Mouse (Mus musculus): ENCODE results near the gene Med4. TPM values are rescaled to one million over a fixed set of nuclear protein-coding genes. Genes with fewer than 3 reads are reported as not detected.
"Not testable (repeated sequence)": the region's sequence is repeated elsewhere in the genome, so short reads cannot be mapped to it uniquely, and the experiment has no call there.

Med4 gene
- total RNA-seq, 4 experiments from 2014 or later, result 29.6 to 31.9 (median 30.7) TPM

DNA sequence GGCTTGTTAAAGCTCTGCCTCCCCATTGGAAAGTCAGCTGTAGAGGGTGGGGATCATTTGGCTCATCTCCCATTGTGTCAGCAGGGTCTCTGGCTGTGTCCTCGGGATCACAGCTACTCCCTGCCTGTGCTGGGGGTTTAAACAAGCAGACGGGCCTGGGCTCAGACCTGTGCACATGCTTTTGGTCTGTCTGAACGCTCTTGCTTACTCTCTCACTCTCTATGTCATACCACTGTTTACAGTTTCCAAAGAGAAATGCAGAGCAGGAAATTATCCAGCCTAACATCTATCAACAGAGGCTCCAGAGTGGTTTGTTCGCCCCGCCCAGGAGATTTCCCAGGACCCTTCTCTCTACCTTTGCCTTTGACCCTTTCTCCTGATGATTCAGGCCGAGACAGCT is 8.1 kb upstream of the Med4 start:
- DNase-seq (ENCODE audit: low spot score in 2 of 2), result no peak

- DNase-seq (ENCODE audit: low spot score in 2 of 2), result peak; percentile 29 to 37
These were observed 7.1 kb upstream of the Med4 start for GRCm38 (mm10) chr14:73502591-73503184.

DNA sequence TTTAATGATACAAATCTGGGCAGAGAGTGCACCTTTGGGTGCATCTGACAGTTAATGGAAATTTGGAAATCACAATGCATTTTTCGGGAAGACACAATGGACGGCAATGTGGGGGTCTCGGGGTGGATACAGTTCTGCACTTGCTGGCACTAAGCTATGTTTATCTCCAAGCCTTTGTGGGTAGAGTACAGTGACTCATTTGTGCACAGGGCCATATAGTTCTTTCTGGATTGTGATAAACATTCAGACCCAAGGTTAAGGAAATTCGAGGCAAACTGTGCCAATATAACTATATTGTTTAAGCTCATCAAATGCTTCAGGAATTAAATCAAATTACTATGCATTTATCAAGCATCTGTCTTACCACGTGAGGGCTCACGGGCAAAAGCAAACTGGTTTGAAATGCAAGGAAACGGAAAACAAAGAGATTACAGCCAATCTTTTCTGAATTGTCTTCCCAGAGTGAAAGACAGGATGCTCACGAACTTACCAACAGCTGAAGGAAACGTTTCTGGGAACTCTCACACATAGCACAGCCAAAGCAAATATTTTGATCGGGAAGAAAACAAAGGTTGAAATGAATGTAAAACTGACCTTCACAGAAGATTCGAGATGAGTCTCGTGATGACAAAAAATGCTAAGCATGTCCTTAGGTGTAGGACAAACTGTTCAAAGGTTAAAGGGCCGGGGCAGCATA is 6.4 kb upstream of the Med4 start:
- DNase-seq (ENCODE audit: low spot score in 2 of 2), result no peak

DNA sequence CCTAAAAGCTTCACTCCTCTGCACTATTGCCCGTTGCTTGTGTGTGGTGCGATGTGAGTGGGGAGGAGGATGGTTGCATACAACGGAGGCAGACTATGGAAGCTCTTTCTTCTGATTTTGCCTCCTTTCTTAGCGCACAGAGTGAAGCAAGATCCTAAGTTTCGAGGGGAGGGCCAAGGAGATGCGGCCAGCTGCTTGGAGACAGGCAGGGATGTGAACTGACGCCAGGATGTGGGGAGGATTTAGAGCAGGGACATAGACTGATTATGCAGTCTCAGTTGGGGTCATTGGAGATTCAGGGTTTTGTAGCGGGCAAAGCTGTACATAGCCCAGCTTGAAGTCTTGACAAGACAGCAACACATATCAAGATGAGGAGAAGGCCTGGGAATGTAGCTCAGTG is 3.5 kb upstream of the Med4 start:
- DNase-seq (ENCODE audit: low spot score in 2 of 2), result no peak

DNA sequence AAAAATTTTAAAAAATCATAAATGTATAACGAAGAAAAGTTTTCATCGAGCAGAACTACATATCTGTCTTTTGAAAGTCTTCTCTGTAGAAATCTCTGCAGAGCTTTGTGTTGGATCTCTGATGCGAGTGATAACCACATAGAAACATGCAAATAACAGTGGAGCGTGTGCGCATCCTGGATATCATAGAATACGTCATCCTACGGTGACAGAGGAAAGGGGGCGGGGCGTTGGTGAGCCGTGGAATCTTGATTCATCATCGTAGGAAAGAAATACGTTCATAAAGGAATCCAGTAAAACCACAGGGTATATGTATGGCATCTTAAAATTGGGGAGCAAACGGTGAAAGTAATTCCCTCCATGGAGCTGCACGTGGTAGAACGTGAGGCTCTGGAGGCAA is 2.6 kb upstream of the Med4 start:
- DNase-seq (ENCODE audit: low spot score in 2 of 2), result no peak

DNA sequence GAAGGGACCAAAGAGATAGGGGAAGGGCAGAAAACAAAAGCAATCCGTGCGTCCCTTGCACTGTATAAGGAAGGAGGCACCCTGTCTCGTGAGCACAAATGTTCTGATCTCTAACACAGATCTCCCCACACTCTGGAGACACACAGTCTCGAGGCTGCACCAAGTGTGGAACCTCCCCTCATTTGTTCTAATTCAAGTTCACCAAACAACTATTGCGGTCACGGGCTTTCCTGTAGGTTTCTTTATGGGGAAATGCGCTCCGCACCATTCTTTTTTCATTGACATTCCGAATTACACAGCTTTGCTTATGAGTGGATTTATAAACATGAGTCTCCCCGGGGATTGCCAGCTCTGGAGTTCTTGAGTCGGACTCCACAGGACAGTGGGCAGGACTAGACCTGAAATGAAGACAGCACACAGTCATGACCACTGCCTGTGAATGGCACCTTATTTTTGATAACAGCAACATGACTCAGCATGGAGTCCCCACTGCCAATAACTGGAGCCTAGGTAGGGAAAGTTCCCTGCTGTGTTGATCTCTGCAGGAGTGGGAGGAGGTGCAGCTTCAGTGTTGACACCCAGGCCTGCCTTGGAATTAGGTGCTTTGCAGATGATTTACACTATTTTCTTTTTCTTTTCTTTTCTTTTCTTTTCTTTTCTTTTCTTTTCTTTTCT is 2.0 kb upstream of the Med4 start:
- DNase-seq (ENCODE audit: low spot score in 2 of 2), result no peak

DNA sequence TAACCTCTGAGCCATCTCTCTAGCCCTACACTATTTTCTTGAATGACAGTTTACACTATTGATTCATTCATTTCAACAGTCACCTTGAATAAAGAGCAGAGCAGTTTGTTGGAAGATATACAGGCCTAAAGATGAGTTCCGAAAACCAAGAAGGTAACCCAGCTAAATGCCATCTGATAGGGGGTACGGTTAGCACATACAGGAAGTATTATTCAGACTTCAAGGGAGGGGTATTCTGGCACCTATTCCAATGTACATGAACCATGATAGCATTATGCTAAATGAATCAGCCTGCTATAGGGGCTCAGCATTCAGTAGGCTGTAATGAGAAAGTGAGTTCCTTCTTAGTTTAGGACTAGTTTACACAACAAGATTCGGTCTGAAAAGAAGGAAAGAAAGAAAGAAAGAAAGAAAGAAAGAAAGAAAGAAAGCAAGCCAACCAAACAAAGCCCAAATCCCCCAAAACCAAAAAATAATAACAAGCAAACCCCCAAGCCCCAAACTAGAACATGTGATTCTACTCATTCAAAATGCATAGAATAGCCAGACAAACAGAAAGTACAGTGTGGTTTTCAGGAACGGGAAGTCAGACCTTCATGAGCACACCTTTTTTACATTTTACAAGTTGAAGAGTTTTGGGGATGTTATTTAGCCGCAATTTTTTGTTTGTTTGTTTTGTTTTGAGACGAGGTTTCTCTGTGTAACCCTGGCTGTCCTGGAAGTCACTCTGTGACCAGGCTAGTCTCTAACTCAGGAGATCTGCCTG is 1.0 kb upstream of the Med4 start:
- no peak for DNase-seq (ENCODE audit: low spot score in 2 of 2)

- no peak for DNase-seq (ENCODE audit: low spot score in 2 of 2)
These were observed 14.3 kb downstream of the Med4 start for GRCm38 (mm10) chr14:73524136-73524535.

- peak; percentile 90 to 97 for DNase-seq (ENCODE audit: low spot score in 2 of 2)
These were observed 15.1 kb downstream of the Med4 start, which contains the start of gene Sucla2 for GRCm38 (mm10) chr14:73524766-73525448. Gene Sucla2, plus strand, starts transcription at chr14:73525319.

GRCm38 (mm10) chr14:73528661-73529060 is 18.8 kb downstream of the Med4 start:
- DNase-seq (ENCODE audit: low spot score in 2 of 2), result not testable (repeated sequence)

DNA sequence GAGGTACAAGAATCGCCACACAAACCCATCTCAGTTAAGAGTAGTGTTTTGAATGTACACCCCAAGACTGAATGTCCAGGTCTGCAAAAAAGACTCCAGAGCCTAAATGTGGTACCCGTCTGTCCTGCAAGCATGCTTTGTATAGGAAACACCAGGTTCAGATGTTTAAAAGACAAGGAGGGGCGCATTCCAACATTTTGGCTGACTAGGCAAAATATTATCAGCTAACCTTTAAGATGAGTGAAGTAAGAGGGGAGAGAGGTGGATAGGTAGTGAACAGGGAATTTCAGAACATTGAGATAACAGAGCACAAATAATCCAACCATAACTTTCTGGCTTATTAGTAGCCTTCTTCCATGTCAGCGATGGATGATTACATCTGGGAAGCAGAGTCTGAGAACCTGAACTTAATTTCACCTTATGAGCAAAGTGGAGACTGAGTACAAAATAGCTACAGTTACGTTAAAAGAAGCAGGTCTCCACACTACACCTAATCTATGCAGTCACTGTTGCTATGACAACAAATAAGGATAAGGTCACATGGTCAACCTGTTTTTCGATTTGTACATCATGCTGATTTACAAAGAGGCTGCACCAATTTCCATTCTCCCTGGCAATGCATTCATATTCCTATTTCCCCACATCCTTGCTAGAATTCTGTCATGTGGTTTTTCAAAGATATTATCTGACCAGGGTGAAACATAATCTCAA is 24.1 kb downstream of the Med4 start:
- DNase-seq (ENCODE audit: low spot score in 2 of 2), result no peak

DNA sequence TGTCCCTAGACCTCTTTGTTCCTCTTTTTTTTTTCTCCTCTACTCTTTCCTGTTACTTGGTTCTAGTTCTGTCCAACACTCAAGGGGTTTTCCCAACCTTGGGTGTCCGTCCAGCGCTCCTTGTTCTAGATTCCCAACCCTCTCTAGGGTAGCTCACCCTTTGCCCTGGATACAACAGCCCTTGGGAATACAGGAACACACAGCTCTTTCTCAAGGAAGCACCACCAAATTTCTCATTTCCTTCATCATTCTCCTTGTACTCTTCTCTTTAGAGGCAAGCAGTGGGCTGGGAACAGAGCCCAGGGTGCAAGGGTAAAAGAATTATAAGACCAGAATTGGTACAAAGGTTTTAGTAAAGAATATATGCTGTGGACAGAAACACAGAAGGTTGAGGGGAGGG is 25.8 kb downstream of the Med4 start:
- no peak for DNase-seq (ENCODE audit: low spot score in 2 of 2)

GRCm38 (mm10) chr14:73543781-73544180 is 34.0 kb downstream of the Med4 start:
- no peak for DNase-seq (ENCODE audit: low spot score in 2 of 2)

- DNase-seq (ENCODE audit: low spot score in 2 of 2), result no peak
These were observed 37.2 kb downstream of the Med4 start for GRCm38 (mm10) chr14:73547034-73547433.

- no peak for DNase-seq (ENCODE audit: low spot score in 2 of 2)
These were observed 38.2 kb downstream of the Med4 start, which contains the start of gene Nudt15 for GRCm38 (mm10) chr14:73548051-73548450. Gene Nudt15, minus strand, starts transcription at chr14:73548242.

DNA sequence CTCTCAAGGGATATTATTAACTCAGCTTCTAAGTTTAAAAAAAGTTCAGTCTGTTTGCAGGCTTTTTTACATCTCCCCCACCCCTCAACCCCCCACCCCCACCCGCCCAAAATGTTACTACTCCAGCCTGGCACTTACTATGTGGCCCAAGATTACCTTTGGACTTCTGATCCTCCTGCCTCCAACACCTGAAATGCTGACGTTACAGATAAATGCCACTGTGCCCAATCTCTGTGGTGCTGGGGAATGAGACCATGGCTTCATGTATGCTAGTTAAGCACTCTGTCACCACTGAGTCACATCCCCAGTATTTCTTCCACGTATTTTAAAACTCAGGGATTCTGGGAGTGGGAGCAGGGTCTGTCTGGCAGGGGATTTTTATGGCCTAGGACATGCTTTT is 40.5 kb downstream of the Med4 start:
- DNase-seq (ENCODE audit: low spot score in 2 of 2), result no peak

DNA sequence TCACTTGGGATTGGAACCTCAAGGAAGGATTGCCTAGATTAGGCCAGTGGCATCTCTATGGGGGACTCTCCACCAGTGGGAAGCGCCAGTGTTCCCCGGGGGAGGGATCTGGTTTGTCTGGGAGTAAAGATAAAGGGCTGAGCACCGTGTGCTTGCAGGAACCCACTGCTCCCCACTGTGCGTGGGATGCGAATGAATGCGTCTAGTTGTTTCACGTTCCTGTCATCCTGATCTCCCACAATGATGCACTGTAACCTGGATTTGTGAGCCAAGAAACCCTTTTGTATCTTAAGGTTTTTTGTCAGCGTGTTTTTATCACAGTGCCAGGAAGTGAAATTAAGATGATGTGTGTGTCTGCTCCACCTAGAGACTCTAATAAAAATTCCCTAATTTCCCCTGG is 40.9 kb downstream of the Med4 start:
- no peak for DNase-seq (ENCODE audit: low spot score in 2 of 2)

DNA sequence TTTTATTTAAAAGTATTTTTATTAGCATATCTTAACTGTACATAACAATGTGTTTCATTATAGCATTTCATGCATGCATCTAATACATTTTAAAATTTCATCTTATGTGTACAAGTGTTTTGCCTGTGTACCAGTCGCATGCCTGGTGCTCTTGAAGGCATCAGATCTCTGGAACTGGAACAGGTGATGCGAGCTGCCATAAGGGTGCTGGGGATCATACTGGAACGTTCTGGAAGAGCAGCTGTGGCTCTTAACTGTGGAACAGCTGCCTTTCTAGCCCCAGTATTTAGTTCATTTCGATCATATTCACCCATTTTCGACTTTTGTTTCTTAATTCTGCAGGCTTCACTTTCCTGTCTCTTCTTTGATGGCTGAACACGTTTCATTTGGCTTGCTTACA is 41.3 kb downstream of the Med4 start:
- DNase-seq (ENCODE audit: low spot score in 2 of 2), result no peak

GRCm38 (mm10) chr14:73552341-73553121 is 42.7 kb downstream of the Med4 start:
- DNase-seq (ENCODE audit: low spot score in 2 of 2), result peak; percentile 81 to 91
